Mouse (Mus musculus) kidney, adult 2 months (tissue): ENCODE results near the gene Gm20662. TPM values are rescaled to one million over a fixed set of nuclear protein-coding genes. Genes with fewer than 3 reads are reported as not detected.

ENCODE experiments used
- DNase-seq: peaks from one replicate; pipeline ENCODE4 v3.0.0; 2021
- H3K27ac ChIP-seq: fragments of 200-500 bp; 2 replicates; pipeline ENCODE4 v1.5.1; 2012; ENCODE audit warnings: low read depth, low read length, control low read depth, inconsistent platforms; ENCODE audit not compliant: insufficient read depth
- H3K27me3 ChIP-seq: fragments of 200-500 bp; replicated peaks from 2 replicates; pipeline ENCODE4 v1.6.1; 2012; ENCODE audit warnings: mild to moderate bottlenecking, moderate library complexity, low read length, inconsistent platforms; ENCODE audit not compliant: control insufficient read depth, insufficient read depth
- H3K36me3 ChIP-seq: fragments of 200-500 bp; 2 replicates; pipeline ENCODE4 v1.6.1; 2012; ENCODE audit warnings: mild to moderate bottlenecking, moderate library complexity, low read length, inconsistent platforms; ENCODE audit not compliant: control insufficient read depth, insufficient read depth
- H3K4me1 ChIP-seq: fragments of 200-500 bp; 2 replicates; pipeline ENCODE4 v1.6.1; 2011; ENCODE audit warnings: low read length; ENCODE audit not compliant: control insufficient read depth, insufficient read depth
- H3K4me3 ChIP-seq: fragments of 200-500 bp; 2 replicates; pipeline ENCODE4 v1.5.1; 2011; ENCODE audit warnings: mild to moderate bottlenecking, low read depth, low read length, control low read depth; ENCODE audit not compliant: insufficient read depth
- CTCF ChIP-seq: fragments of 200-500 bp; conservative IDR thresholded peaks from 2 replicates; pipeline ENCODE4 v1.5.1; 2011; ENCODE audit warnings: low read depth, mild to moderate bottlenecking, control low read depth, low read length, moderate library complexity, mixed read lengths; ENCODE audit not compliant: insufficient read depth, insufficient read length
- POLR2A ChIP-seq: fragments of 200-500 bp; IDR thresholded peaks from one replicate; pipeline ENCODE4 v1.6.1; 2011; ENCODE audit warnings: low read depth, low read length, control low read depth
- WGBS: fragments of 180-500 bp; shearing (Covaris S2); methylation state at CpG from one replicate; pipeline ENCODE4 v1.1.7; 2018; 5-methylcytosine and 5-hydroxymethylcytosine counted together
- polyA plus RNA-seq: library from polyadenylated mRNA; depleted of rRNA; stranded (reverse); fragments of >200 nt; gene quantifications from 2 replicates; pipeline ENCODE4 v1.2.3, GENCODE M21; 2012

Gene Gm20662
- polyA plus RNA-seq, 1 experiment: 0.55 TPM

DNA sequence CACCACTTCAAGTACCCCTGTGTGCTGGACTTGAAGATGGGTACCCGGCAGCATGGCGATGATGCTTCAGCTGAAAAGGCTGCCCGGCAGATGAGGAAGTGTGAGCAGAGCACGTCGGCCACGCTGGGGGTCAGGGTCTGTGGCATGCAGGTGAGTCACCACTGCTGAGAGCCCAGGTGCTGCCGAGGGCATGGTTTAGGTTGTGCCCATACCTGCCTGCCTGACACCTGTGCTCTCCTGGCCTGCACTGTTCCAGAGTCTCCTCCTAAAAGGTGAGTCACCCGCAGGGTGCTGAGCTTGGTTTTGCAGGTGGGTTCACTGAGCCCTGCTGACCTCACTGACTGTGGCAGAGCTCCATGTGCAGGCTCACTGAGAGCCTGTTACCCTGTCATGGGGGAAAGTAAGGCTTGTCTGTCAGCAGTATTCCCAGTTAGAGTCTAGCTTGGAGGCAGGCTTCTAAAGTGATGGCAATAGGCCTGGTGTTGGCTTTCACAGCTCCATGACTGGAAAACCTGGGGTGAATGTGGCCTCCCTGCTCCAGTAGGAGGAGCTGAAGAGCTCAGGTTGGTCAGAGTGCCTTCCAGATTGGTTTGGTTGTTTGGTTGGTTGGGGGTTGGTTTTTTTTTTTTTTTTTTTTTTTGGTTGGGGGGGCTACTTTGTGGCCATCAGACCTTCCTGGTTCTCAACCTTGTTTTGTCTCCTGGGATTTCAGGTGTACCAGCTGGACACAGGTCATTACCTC is 48.8 kb downstream of the Gm20662 start:
- Histone ChIP-seq H3K27me3 (no peaks in the 10 kb centered on the region), H3K4me1 (peaks cover 4% of the 10 kb centered on the region; the same call in 1 of the 2 replicates), H3K4me3 (no peak overlapping the region), H3K27ac (no peak overlapping the region), H3K36me3 (no peaks in the 10 kb centered on the region; the same call in 1 of the 2 replicates)
- 96% methylated on average over 8 of the region's 8 CpGs for WGBS
- DNase-seq: no peak
- peak; percentile 27; the same call in 1 of the 2 replicates for TF ChIP-seq CTCF
- TF ChIP-seq POLR2A: no peak

DNA sequence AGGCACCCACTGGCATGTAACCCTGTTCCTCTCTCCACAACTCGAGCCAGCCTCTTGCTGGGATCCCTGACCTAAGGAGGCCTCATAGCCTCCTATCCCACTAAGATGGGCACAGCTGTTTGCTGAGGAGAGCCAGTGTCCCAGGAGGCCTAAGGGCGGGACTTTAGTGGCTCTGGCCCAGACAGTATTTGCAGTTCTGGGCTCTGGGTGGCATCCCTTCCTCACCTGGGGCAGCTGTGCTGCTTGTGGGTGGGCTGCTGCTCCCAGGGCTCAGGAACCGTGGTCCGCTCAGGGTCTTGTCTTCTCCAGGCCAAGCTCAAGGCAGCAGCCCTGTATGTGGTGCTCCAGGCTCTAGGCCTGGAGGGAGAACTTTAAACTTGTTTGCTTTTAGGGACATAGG is 50.4 kb downstream of the Gm20662 start:
- WGBS: 88% methylated on average over 4 of the region's 4 CpGs
- Histone ChIP-seq H3K4me3 (no peak overlapping the region), H3K36me3 (no peaks in the 10 kb centered on the region), H3K4me1 (peaks cover 4% of the 10 kb centered on the region; the same call in 1 of the 2 replicates), H3K27me3 (no peaks in the 10 kb centered on the region), H3K27ac (no peak overlapping the region)
- DNase-seq: no peak
- no peak for TF ChIP-seq POLR2A
- no peak for TF ChIP-seq CTCF

DNA sequence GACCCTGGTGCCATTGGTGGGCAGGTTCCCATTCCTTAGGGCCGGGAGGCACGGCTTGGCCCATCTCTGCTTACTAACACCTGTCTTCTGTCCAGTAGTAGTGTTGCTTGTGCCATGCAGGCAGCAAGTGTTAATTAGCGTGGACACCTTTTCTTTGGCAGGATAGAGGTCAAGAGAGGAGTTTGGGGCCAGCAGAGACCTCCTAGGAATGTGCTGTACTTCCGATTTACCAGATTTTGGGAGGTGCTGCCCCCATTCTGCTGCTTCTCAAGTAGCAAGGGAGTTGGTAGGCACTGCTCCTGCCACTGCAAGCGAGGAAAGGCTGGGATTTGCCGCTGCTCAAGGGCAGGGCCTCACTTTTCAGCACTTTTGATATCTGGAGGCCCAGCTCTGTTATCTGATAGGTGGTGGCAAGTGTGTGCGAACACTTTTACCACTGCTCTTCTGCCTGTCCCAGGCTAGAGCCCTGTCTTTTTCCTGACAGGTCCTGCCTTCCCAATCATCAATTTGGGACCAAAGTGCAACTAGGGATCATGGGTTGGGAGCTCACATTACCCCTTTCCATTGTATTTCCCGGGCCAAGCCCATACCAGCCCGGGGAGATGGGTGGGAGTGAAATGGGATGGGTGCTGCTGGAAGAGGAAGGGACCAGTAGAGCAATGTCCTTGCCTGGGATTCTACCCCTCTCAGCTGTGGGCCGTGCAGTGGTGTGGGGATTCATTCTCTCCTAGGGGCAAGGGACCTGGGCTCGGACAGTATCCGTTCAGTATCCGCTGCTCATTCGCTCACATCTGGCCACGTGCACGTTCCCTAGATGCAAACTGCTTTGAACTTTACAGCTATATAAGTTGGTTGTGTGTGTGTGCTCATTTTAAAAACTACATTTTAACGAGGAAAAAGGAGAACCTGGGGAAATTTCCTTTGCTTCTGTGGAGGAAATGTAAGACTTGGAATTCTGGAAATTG is 51.7 kb downstream of the Gm20662 start:
- peaks cover 4% of the 10 kb centered on the region; the same call in 1 of the 2 replicates for H3K4me1 ChIP-seq
- 0 out of 2 replicates have a peak overlapping the region, but pooled peaks have one; percentile 24 for H3K27ac ChIP-seq
- no peak for DNase-seq
- no peaks in the 10 kb centered on the region for H3K36me3 ChIP-seq
- no peak for TF ChIP-seq CTCF
- TF ChIP-seq POLR2A: no peak
- H3K27me3 ChIP-seq: no peaks in the 10 kb centered on the region
- 47% methylated on average over 17 of the region's 17 CpGs for WGBS
- no peak overlapping the region; the same call in 1 of the 2 replicates for H3K4me3 ChIP-seq

DNA sequence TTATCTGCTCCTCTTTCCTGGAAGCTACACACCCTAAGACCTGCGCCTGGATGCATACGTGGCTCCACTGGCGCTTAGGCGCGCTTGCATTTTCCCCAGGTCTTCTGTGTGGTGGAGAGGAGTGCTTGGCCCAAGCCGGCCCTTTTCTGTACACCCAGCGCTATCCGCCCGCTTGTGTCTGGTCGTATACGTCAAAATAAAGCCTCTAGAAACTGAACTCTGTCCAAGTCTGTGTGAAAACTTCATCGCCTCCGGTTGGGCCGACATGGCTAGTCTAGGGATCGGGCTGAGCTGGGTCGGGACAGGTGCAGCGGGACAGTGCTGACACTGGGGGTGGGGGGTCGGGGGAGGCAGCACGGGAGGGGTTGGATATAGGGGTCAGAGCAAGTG is 52.4 kb downstream of the Gm20662 start:
- TF ChIP-seq POLR2A (no peak), CTCF (no peak)
- Histone ChIP-seq H3K27ac (0 out of 2 replicates have a peak overlapping the region, but pooled peaks have one; percentile 24), H3K27me3 (no peaks in the 10 kb centered on the region), H3K4me3 (peak overlapping the region; percentile 59), H3K36me3 (no peaks in the 10 kb centered on the region), H3K4me1 (peaks cover 8% of the 10 kb centered on the region; the same call in 1 of the 2 replicates)
- 2% methylated on average over 19 of the region's 19 CpGs for WGBS
- no peak for DNase-seq

DNA sequence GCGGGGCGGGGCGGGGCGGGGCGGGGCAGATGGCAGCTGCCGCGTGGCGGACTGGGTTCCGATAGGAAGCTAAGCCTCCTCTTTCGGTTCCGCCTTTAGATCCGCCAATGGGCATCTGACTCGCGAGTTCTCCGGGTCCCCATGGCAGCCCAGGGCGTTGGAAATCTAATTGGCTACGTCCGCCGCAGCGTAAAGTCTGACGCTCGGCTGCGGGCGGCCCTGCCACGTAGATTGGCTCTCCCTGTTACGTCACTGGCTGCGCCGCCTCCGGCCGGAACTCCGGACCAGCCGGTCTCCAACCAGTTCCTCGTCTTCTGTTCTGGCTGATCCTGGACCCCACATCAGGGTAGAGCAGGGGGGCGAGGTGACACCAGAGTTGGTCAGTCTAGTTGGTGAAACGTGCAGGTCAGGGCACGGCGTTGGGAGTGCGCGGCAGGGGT is 52.9 kb downstream of the Gm20662 start, which contains the start of gene Gmppb:
Gmppb (plus strand) TSS at position 227 of the 440 bp plus-strand sequence.
- peaks cover 8% of the 10 kb centered on the region; the same call in 1 of the 2 replicates for H3K4me1 ChIP-seq
- peak within 1 kb of the TSS; percentile 89 for H3K4me3 ChIP-seq
- peak; percentile 99 for DNase-seq
- no peak for TF ChIP-seq CTCF
- no peak for TF ChIP-seq POLR2A
- H3K27ac ChIP-seq: peak within 1 kb of the TSS; percentile 69
- WGBS: under 1% methylated on average over 33 of the region's 39 CpGs
- no peaks in the 10 kb centered on the region for H3K27me3 ChIP-seq
- no peaks in the 10 kb centered on the region for H3K36me3 ChIP-seq

DNA sequence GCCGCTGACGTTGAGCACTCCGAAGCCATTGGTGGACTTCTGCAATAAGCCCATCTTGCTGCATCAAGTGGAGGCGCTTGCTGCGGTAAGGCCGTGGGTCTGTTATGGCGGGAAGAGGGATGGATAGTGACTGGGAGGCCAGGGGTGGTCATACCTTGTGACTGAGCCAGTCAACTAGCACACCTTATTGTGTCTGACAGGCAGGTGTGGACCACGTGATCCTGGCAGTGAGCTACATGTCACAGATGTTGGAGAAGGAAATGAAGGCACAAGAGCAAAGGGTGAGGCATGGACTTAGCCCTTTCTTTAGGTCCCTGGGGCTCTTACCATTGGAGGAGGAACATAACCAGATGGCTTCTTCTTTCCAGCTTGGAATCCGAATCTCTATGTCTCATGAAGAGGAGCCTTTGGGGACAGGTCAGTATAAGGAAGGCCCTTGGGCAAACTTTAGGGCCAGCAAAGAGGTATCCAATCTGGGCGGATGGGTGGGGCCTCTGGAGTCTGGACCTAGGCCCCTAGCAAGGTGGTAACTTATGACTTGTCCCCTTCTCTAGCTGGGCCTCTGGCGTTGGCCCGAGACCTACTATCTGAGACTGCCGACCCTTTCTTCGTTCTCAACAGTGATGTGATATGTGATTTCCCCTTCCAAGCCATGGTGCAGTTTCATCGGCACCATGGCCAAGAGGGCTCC is 53.6 kb downstream of the Gm20662 start:
- DNase-seq: no peak
- peak overlapping the region; percentile 89 for H3K4me3 ChIP-seq
- H3K36me3 ChIP-seq: no peaks in the 10 kb centered on the region
- H3K4me1 ChIP-seq: peaks cover 8% of the 10 kb centered on the region; the same call in 1 of the 2 replicates
- peak overlapping the region; percentile 69 for H3K27ac ChIP-seq
- H3K27me3 ChIP-seq: no peaks in the 10 kb centered on the region
- 38% methylated on average over 15 of the region's 15 CpGs for WGBS
- no peak for TF ChIP-seq POLR2A
- no peak for TF ChIP-seq CTCF
